Mouse (Mus musculus) olfactory bulb, adult 2 months (tissue): ENCODE results near the gene Tekt4.

Experiments
- CTCF ChIP-seq: fragments of 200-500 bp; IDR thresholded peaks from 2 replicates; pipeline ENCODE4 v1.5.1; 2012; ENCODE audit warnings: low read depth, mild to moderate bottlenecking, low read length, moderate library complexity; ENCODE audit not compliant: insufficient read depth
- POLR2A ChIP-seq: fragments of 200-500 bp; IDR thresholded peaks from 2 replicates; pipeline ENCODE4 v1.6.1; 2012; ENCODE audit warnings: mild to moderate bottlenecking, low read depth, low read length, moderate library complexity; ENCODE audit not compliant: insufficient read depth

DNA sequence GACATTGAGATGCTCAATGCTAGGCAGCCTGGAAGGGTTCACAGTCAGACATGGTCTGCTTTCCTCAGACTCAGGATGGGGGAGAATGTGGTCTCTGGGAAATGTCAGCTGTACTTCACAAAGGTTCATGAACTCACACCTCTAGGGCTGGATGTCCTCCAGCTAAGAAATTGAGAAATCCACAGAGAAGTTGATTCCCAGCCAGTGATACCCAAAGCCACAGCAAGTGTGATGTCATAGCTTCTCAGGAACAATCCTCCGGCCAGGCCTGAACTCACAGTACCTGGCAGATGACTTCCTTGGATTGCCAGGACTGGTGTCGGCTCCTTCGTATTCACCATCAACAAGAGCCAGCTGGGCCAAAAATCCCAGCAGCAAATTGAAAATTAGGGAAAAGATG is 8.6 kb upstream of the Tekt4 start:
- TF ChIP-seq POLR2A: no peak
- no peak for TF ChIP-seq CTCF
